Mouse (Mus musculus) intestine, embryonic 14.5 days (tissue): ENCODE results near the gene Med25. TPM values are rescaled to one million over a fixed set of nuclear protein-coding genes. Genes with fewer than 3 reads are reported as not detected.

ENCODE experiments used
- ATAC-seq: fragments of 200-750 bp; cut with Nextera tagmentation; replicated peaks from 2 replicates; pipeline ENCODE4 v1.8.0; 2017; ENCODE audit warnings: low read depth, moderate number of reproducible peaks, moderate TSS enrichment, moderate library complexity; ENCODE audit not compliant: low FRiP score, low TSS enrichment
- DNase-seq: peaks from one replicate; pipeline ENCODE4 v3.0.0-alpha.2; 2018; ENCODE audit warnings: low spot score
- H3K27ac ChIP-seq: fragments of 300-500 bp; sonication (generic); 2 replicates; pipeline ENCODE4 v1.5.1; 2014; ENCODE audit warnings: low read depth, mild to moderate bottlenecking, control low read depth
- H3K27me3 ChIP-seq: fragments of 300-500 bp; sonication (generic); replicated peaks from 2 replicates; pipeline ENCODE4 v1.6.1; 2014; ENCODE audit warnings: low read length, control low read depth; ENCODE audit not compliant: control insufficient read depth, insufficient read depth
- H3K36me3 ChIP-seq: fragments of 300-500 bp; sonication (generic); 2 replicates; pipeline ENCODE4 v1.6.1; 2014; ENCODE audit warnings: low read length, control low read depth; ENCODE audit not compliant: control insufficient read depth, insufficient read depth
- H3K4me1 ChIP-seq: fragments of 300-500 bp; sonication (generic); replicated peaks from 2 replicates; pipeline ENCODE4 v1.6.1; 2014; ENCODE audit warnings: low read length, control low read depth, mixed read lengths; ENCODE audit not compliant: control insufficient read depth, insufficient read depth
- H3K4me2 ChIP-seq: fragments of 300-500 bp; sonication (generic); 2 replicates; pipeline ENCODE4 v1.6.1; 2014; ENCODE audit warnings: low read length
- H3K4me3 ChIP-seq: fragments of 300-500 bp; sonication (generic); 2 replicates; pipeline ENCODE4 v1.5.1; 2014; ENCODE audit warnings: low read depth, low read length, control low read depth, mixed read lengths
- H3K9ac ChIP-seq: fragments of 300-500 bp; sonication (generic); 2 replicates; pipeline ENCODE4 v1.6.1; 2014; ENCODE audit warnings: mild to moderate bottlenecking, low read length
- H3K9me3 ChIP-seq: fragments of 300-500 bp; sonication (generic); 2 replicates; pipeline ENCODE4 v1.6.1; 2016; ENCODE audit warnings: low read length, control low read depth; ENCODE audit not compliant: control insufficient read depth
- WGBS: fragments of 180-500 bp; shearing (Covaris S2); extraction: QIAGEN DNeasy Blood & Tissue Kit; methylation state at CpG from one replicate; pipeline ENCODE4 v1.1.7; 2014; 5-methylcytosine and 5-hydroxymethylcytosine counted together
- polyA plus RNA-seq: library from polyadenylated mRNA; unstranded; fragments of >200 nt; fragmentation: Nextera tagmentation; extraction: Ambion mirVana; gene quantifications from 2 replicates; pipeline ENCODE4 v1.2.1, GENCODE M21; 2014

The Med25 gene
- polyA plus RNA-seq, 1 experiment from 2014 or later: 75.8 TPM

DNA sequence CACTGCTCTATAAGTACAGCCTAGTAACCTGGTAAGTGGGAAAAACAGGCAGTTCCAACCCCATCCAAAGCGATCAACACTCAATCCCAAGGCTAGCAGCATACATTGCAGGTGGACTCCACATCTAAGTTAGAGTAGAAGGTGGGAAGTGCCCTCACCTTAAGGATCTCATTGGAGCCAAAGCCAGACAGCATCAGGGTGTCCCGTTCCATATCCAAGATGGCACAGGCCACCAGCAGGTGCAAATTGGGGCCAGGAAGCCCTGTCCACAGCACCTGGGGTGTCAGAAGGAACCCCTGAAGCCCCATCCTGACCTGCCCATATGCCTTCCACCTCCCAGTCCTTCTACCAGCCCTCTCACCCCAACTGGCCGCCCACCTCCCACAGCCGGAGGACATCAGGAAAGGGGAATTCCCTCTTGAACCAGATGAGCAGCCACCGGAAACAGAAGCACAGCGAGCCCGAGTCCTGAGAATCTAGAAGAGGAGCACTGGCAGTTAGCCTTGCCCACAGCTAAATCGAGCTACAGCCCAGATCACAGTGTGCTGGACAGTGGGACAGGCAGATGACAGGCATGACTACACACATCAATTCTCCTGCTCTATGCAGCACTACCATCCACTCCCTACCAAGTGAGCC lies 50.6 kb downstream of the Med25 start:
- Histone ChIP-seq H3K4me2 (no peak overlapping the region), H3K9ac (no peak overlapping the region), H3K4me3 (no peak overlapping the region), H3K9me3 (no peaks in the 10 kb centered on the region), H3K27me3 (peaks cover 14% of the 10 kb centered on the region), H3K27ac (no peak overlapping the region), H3K36me3 (peaks cover 63% of the 10 kb centered on the region), H3K4me1 (no peaks in the 10 kb centered on the region; the same call in 1 of the 2 replicates)
- DNase-seq (no peak), ATAC-seq (no peak)
- WGBS: 91% methylated on average over 8 of the region's 8 CpGs

DNA sequence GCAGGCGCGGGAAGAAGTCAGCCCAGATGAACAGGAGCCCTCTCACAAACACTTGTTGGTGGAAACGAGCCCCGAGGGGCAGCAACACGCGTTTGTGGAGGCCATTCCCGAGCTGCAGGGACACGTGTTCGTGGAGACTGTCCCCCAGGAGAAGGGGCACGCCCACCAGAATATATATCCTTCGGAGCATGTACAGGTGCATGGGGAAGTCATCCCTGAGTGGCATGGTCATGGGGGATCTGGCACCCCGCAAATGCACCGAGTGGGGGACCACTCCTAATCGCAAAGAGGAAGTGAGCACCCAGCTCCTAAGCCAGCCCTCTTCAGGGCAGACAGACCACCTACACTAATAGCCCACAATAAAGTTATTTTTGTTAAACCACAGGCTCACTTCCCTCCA lies 52.1 kb downstream of the Med25 start:
- ATAC-seq: no peak
- H3K27ac ChIP-seq: no peak overlapping the region
- peak overlapping the region; percentile 31; the same call in 1 of the 2 replicates for H3K4me3 ChIP-seq
- DNase-seq: no peak
- H3K36me3 ChIP-seq: peaks cover 48% of the 10 kb centered on the region
- WGBS: 55% methylated on average over 14 of the region's 14 CpGs
- no peaks in the 10 kb centered on the region for H3K9me3 ChIP-seq
- H3K27me3 ChIP-seq: peaks cover 14% of the 10 kb centered on the region
- H3K4me2 ChIP-seq: no peak overlapping the region; the same call in 1 of the 2 replicates
- no peak overlapping the region for H3K9ac ChIP-seq
- H3K4me1 ChIP-seq: no peaks in the 10 kb centered on the region; the same call in 1 of the 2 replicates

- WGBS: under 1% methylated on average over 52 of the region's 58 CpGs
- H3K27me3 ChIP-seq: peaks cover 14% of the 10 kb centered on the region
- no peak for DNase-seq
- ATAC-seq: peak; percentile 58
- peaks cover 41% of the 10 kb centered on the region for H3K36me3 ChIP-seq
- H3K9me3 ChIP-seq: no peaks in the 10 kb centered on the region
- H3K4me3 ChIP-seq: peak overlapping the region; percentile 31
- H3K27ac ChIP-seq: no peak overlapping the region
- H3K9ac ChIP-seq: peak overlapping the region; percentile 32; the same call in 1 of the 2 replicates
- H3K4me2 ChIP-seq: peak overlapping the region; percentile 59
- H3K4me1 ChIP-seq: no peaks in the 10 kb centered on the region; the same call in 1 of the 2 replicates
Observed at GRCm38 (mm10) chr7:44839491-44840191, 52.9 kb downstream of the Med25 start.

DNA sequence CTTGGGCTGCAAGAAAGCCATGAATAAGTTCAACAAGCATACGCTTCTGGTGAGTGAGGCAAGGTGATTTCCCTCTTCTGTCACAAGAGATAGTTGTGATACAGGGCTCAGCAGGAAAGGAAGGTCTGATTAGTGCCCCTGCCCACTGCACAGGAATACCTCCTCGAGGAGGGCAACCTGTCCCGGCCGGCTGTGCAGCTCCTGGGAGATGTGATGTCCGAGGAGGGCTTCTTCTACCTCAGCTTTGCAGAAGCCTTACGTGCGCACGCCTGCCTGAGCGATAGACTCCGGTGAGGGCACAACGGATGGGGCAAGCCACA lies 53.4 kb downstream of the Med25 start:
- Histone ChIP-seq H3K27me3 (peaks cover 14% of the 10 kb centered on the region), H3K9ac (no peak overlapping the region; the same call in 1 of the 2 replicates), H3K4me3 (peak overlapping the region; percentile 31), H3K27ac (no peak overlapping the region), H3K36me3 (peaks cover 35% of the 10 kb centered on the region), H3K4me1 (no peaks in the 10 kb centered on the region; the same call in 1 of the 2 replicates), H3K9me3 (no peaks in the 10 kb centered on the region), H3K4me2 (peak overlapping the region; percentile 59)
- no peak for ATAC-seq
- DNase-seq: no peak
- WGBS: 29% methylated on average over 11 of the region's 11 CpGs

- DNase-seq: no peak
- no peak overlapping the region for H3K9ac ChIP-seq
- no peaks in the 10 kb centered on the region for H3K9me3 ChIP-seq
- H3K36me3 ChIP-seq: peaks cover 25% of the 10 kb centered on the region
- H3K27ac ChIP-seq: no peak overlapping the region
- no peaks in the 10 kb centered on the region; the same call in 1 of the 2 replicates for H3K4me1 ChIP-seq
- H3K27me3 ChIP-seq: peaks cover 14% of the 10 kb centered on the region
- WGBS: 78% methylated on average over 6 of the region's 6 CpGs
- no peak overlapping the region for H3K4me3 ChIP-seq
- H3K4me2 ChIP-seq: no peak overlapping the region
- no peak for ATAC-seq
Observed at GRCm38 (mm10) chr7:44838073-44838472, 54.4 kb downstream of the Med25 start.

- H3K36me3 ChIP-seq: peaks cover 18% of the 10 kb centered on the region
- no peak overlapping the region for H3K9ac ChIP-seq
- no peak for ATAC-seq
- no peak overlapping the region for H3K4me3 ChIP-seq
- no peak overlapping the region for H3K4me2 ChIP-seq
- H3K9me3 ChIP-seq: no peaks in the 10 kb centered on the region
- no peak for DNase-seq
- 84% methylated on average over 9 of the region's 9 CpGs for WGBS
- peaks cover 14% of the 10 kb centered on the region for H3K27me3 ChIP-seq
- H3K27ac ChIP-seq: no peak overlapping the region
- no peaks in the 10 kb centered on the region; the same call in 1 of the 2 replicates for H3K4me1 ChIP-seq
Observed at GRCm38 (mm10) chr7:44836423-44837053, 56.0 kb downstream of the Med25 start.

DNA sequence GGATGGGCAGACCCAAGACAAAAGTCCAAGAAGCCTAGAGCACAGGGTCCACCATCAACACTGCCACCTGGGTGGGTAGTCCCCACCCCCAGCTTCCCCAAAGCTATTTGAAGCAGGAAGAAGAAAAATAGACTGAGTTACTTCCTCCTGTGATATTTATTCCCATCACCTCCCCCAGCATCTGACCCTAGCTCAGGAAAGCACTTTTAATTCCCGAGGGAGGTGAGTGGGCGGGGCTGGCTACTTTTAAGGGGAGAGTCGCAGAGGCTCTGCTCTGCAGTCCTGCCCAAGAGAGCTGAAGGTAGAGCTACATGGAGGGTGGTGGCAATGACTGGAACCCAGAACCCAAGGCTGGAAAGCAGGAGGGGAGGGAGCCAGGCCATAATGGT lies 56.5 kb downstream of the Med25 start:
- Histone ChIP-seq H3K27ac (no peak overlapping the region), H3K4me1 (no peaks in the 10 kb centered on the region; the same call in 1 of the 2 replicates), H3K9me3 (no peaks in the 10 kb centered on the region), H3K36me3 (peaks cover 20% of the 10 kb centered on the region), H3K27me3 (peaks cover 14% of the 10 kb centered on the region), H3K9ac (no peak overlapping the region), H3K4me3 (no peak overlapping the region), H3K4me2 (no peak overlapping the region)
- DNase-seq (no peak), ATAC-seq (no peak)
- 35% methylated on average over 3 of the region's 3 CpGs for WGBS

GRCm38 (mm10) chr7:44835373-44836015 lies 57.0 kb downstream of the Med25 start:
- WGBS: 74% methylated on average over 1 of the region's 1 CpGs
- DNase-seq: no peak
- H3K9me3 ChIP-seq: no peaks in the 10 kb centered on the region
- no peak overlapping the region for H3K9ac ChIP-seq
- H3K27ac ChIP-seq: no peak overlapping the region
- peaks cover 13% of the 10 kb centered on the region for H3K27me3 ChIP-seq
- H3K36me3 ChIP-seq: peaks cover 21% of the 10 kb centered on the region
- H3K4me3 ChIP-seq: no peak overlapping the region
- H3K4me2 ChIP-seq: no peak overlapping the region
- H3K4me1 ChIP-seq: no peaks in the 10 kb centered on the region; the same call in 1 of the 2 replicates
- ATAC-seq: no peak
